Mouse (Mus musculus) G1E (cell line): ENCODE results near the gene Defb48.

Experiments used
- CTCF ChIP-seq: IDR thresholded peaks from 2 replicates; pipeline ENCODE4 v1.5.1; 2012; ENCODE audit warnings: low read depth, low read length, inconsistent platforms, mixed read lengths
- GATA2 ChIP-seq: IDR thresholded peaks from 2 replicates; pipeline ENCODE4 v1.6.1; 2012; ENCODE audit warnings: low read depth, low read length, inconsistent platforms, borderline replicate concordance
- POLR2AphosphoS5 ChIP-seq: IDR thresholded peaks from 2 replicates; pipeline ENCODE4 v1.6.1; 2012; ENCODE audit warnings: low read depth, low read length, inconsistent platforms; ENCODE audit not compliant: insufficient replicate concordance
- TAL1 ChIP-seq: conservative IDR thresholded peaks from 2 replicates; pipeline ENCODE4 v1.6.1; 2012; ENCODE audit warnings: low read depth, low read length, inconsistent platforms, mixed read lengths

DNA sequence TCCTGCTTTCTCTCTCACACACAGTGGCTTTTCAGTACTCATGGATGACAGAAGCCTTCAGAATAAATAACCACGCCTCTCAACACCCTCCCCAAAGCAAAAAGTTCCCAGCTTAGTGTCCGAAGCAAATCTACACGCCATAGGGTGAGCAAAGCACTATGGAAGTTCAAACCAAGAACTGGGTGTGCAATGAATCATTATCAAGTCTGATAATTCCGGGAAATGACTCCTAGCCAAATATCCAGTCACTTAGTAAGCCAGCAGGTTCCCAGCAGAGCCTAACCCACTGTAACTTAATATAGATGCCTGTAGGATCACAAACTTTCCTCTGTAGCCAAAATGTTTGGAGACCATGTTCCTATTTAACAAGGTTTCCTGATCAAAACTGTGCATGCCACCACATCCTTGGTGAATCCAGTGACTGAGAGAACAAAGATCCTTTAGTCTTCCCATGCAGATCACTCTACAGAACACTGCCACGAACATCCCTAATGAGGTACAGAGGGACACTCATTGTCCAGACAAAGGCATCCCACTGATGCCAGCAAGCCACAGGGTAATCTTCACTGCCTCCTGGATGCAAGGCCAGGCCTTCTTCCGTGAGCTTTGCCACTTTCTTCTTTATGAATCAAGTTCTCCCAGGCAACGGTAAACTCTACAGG lies 7.7 kb upstream of the Defb48 start:
- TF ChIP-seq CTCF = no peak
- no peak for TF ChIP-seq TAL1
- no peak for TF ChIP-seq GATA2
- no peak for TF ChIP-seq POLR2AphosphoS5
